Mouse (Mus musculus): ENCODE results near the gene Tmem182.

GRCm38 (mm10) chr1:40764701-40765275, 40.6 kb upstream of the Tmem182 start:
- TF ChIP-seq NELFE (IDR thresholded peaks at IDR 0.05; ENCODE audit: low read depth, low read length), result no peak
- no peak for TF ChIP-seq CTCF (conservative IDR thresholded peaks at IDR 0.05 in 1 of 2, IDR thresholded peaks at IDR 0.05 in 1 of 2; ENCODE audit: low read depth in 2 of 2, low read length in 2 of 2)
